Mouse (Mus musculus): ENCODE measurements at regions not wholly inside any gene's neighbourhood (a gene's known extent, or its start where the extent isn't known, plus 50 kb on each side); places are given as distances from the start of the nearest gene placed in this dataset.
"Not testable (repeated sequence)": the region's sequence is repeated elsewhere in the genome, so short reads cannot be mapped to it uniquely, and the experiment has no call there.

GRCm38 (mm10) chr14:104208040-104208816 is 259.6 kb downstream of the Pou4f1 start:
- no peak for DNase-seq (ENCODE audit: low spot score in 2 of 2)

GRCm38 (mm10) chr14:104206602-104207001 is 261.2 kb downstream of the Pou4f1 start:
- no peak for DNase-seq (ENCODE audit: low spot score in 2 of 2)

GRCm38 (mm10) chr14:104203239-104203986 is 264.4 kb downstream of the Pou4f1 start:
- no peak for DNase-seq (ENCODE audit: low spot score in 2 of 2)

- DNase-seq (ENCODE audit: low spot score in 2 of 2): no peak
These were observed 274.6 kb downstream of the Pou4f1 start for GRCm38 (mm10) chr14:104193198-104193597.

- DNase-seq (ENCODE audit: low spot score in 2 of 2): no peak
These were observed 292.7 kb downstream of the Pou4f1 start for GRCm38 (mm10) chr14:104175122-104175521.

- DNase-seq (ENCODE audit: low spot score in 2 of 2): no peak
These were observed 302.6 kb upstream of the Ednrb start for GRCm38 (mm10) chr14:104146841-104147240.

GRCm38 (mm10) chr14:104145395-104145794 is 301.2 kb upstream of the Ednrb start:
- DNase-seq (ENCODE audit: low spot score in 2 of 2): no peak

- DNase-seq (ENCODE audit: low spot score in 2 of 2): no peak
These were observed 271.1 kb upstream of the Ednrb start for GRCm38 (mm10) chr14:104114986-104115951.

GRCm38 (mm10) chr14:104114182-104114581 is 270.0 kb upstream of the Ednrb start:
- no peak for DNase-seq (ENCODE audit: low spot score in 2 of 2)

GRCm38 (mm10) chr14:104113448-104113847 is 269.2 kb upstream of the Ednrb start:
- DNase-seq (ENCODE audit: low spot score in 2 of 2): no peak

GRCm38 (mm10) chr14:104086381-104086780 is 242.2 kb upstream of the Ednrb start:
- DNase-seq (ENCODE audit: low spot score in 2 of 2): no peak

- DNase-seq (ENCODE audit: low spot score in 2 of 2): not testable (repeated sequence)
These were observed 220.0 kb upstream of the Ednrb start for GRCm38 (mm10) chr14:104064199-104064598.

GRCm38 (mm10) chr14:104053697-104054096 is 209.5 kb upstream of the Ednrb start:
- no peak for DNase-seq (ENCODE audit: low spot score in 2 of 2)

GRCm38 (mm10) chr14:104038628-104039325 is 194.6 kb upstream of the Ednrb start:
- DNase-seq (ENCODE audit: low spot score in 2 of 2): peak in 1 of 2 experiments; percentile 5

- DNase-seq (ENCODE audit: low spot score in 2 of 2): no peak
These were observed 189.4 kb upstream of the Ednrb start for GRCm38 (mm10) chr14:104033606-104034005.

- DNase-seq (ENCODE audit: low spot score in 2 of 2): no peak
These were observed 186.7 kb upstream of the Ednrb start for GRCm38 (mm10) chr14:104030784-104031470.

GRCm38 (mm10) chr14:104029668-104030530 is 185.7 kb upstream of the Ednrb start:
- DNase-seq (ENCODE audit: low spot score in 2 of 2): no peak

GRCm38 (mm10) chr14:104027900-104028285 is 183.7 kb upstream of the Ednrb start:
- no peak for DNase-seq (ENCODE audit: low spot score in 2 of 2)

GRCm38 (mm10) chr14:104027077-104027899 is 183.1 kb upstream of the Ednrb start:
- no peak for DNase-seq (ENCODE audit: low spot score in 2 of 2)
